12 mouse cellular contexts compared by ENCODE assay signal in genomic region chr4:31830241-31830640, GRCm38 (mm10).
A peak's percentile ranks its signal among the peaks of the same experiment; 100 is the strongest.
DNase-seq lines count a peak whose midpoint lies in the region; ATAC-seq lines count a peak whose summit lies in the region.
"Had no signal": no experiment of that assay in that cellular context is flagged by ENCODE, and none has a peak within 500 bp of the region (broad histone marks: within the 10 kb centered on the region; RNA-seq: fewer than 3 reads in every experiment).

No protein-coding gene starts in this region.

- 23% methylated on average over 11 of the region's 11 CpGs for WGBS in lung, embryonic 16.5 days
- 2% methylated on average over 11 of the region's 11 CpGs for WGBS in forebrain, embryonic 13.5 days
- WGBS in limb, embryonic 13.5 days: 10% methylated on average over 11 of the region's 11 CpGs

- H3K4me1 ChIP-seq in lung, embryonic 16.5 days (replicated peaks; ENCODE audit: control insufficient read depth, insufficient read depth, low read length): peaks cover 4% of the 10 kb centered on the region
- H3K4me1 ChIP-seq in forebrain, embryonic 13.5 days: peaks cover 18% of the 10 kb centered on the region
- peaks cover 35% of the 10 kb centered on the region for H3K4me1 ChIP-seq in limb, embryonic 13.5 days
- H3K4me1 ChIP-seq: intestine, embryonic 15.5 days had no signal

- H3K9ac ChIP-seq in lung, embryonic 16.5 days (ENCODE audit: low read length): no peak overlapping the region
- H3K9ac ChIP-seq in forebrain, embryonic 13.5 days: no peak overlapping the region
- no peak overlapping the region for H3K9ac ChIP-seq in limb, embryonic 13.5 days
- H3K9ac ChIP-seq: heart, embryonic 12.5 days; intestine, embryonic 15.5 days; liver, postnatal 0 days had no signal

- ATAC-seq in lung, embryonic 16.5 days (ENCODE audit: low read depth): peak; percentile 76
- ATAC-seq in forebrain, embryonic 13.5 days: no peak
- no peak for ATAC-seq in limb, embryonic 13.5 days (ENCODE audit: low FRiP score, low read depth)
- ATAC-seq: intestine, embryonic 15.5 days; liver, postnatal 0 days had no signal

- H3K9me3 ChIP-seq in lung, embryonic 16.5 days (ENCODE audit: control insufficient read depth, low read length): no peaks in the 10 kb centered on the region
- no peaks in the 10 kb centered on the region for H3K9me3 ChIP-seq in forebrain, embryonic 13.5 days (replicated peaks)
- no peaks in the 10 kb centered on the region for H3K9me3 ChIP-seq in limb, embryonic 13.5 days
- H3K9me3 ChIP-seq: heart, embryonic 12.5 days; intestine, embryonic 15.5 days had no signal

- H3K36me3 ChIP-seq in lung, embryonic 16.5 days (ENCODE audit: control insufficient read depth, insufficient read depth, low read length): no peaks in the 10 kb centered on the region
- H3K36me3 ChIP-seq in forebrain, embryonic 13.5 days (ENCODE audit: poor library complexity, severe bottlenecking): no peaks in the 10 kb centered on the region
- H3K36me3 ChIP-seq in limb, embryonic 13.5 days: no peaks in the 10 kb centered on the region
- H3K36me3 ChIP-seq: heart, embryonic 12.5 days; intestine, embryonic 15.5 days had no signal

- H3K4me2 ChIP-seq in lung, embryonic 16.5 days (ENCODE audit: low read depth, low read length): 0 out of 2 replicates have a peak overlapping the region, but pooled peaks have one; percentile 9
- 0 out of 2 replicates have a peak overlapping the region, but pooled peaks have one; percentile 3 for H3K4me2 ChIP-seq in forebrain, embryonic 13.5 days
- peak overlapping the region; percentile 46 for H3K4me2 ChIP-seq in limb, embryonic 13.5 days (replicated peaks)
- H3K4me2 ChIP-seq: heart, embryonic 12.5 days; intestine, embryonic 15.5 days had no signal

- intact Hi-C loops in heart, postnatal 10 days (cut with DNase I): no loop called here

- no peak for DNase-seq in lung, postnatal 14 days
- DNase-seq in retina, embryonic 14.5 days (ENCODE audit: low spot score): peak; percentile 65
- DNase-seq in natural killer cell, adult 2 months (ENCODE audit: low spot score in 2 of 2): no peak
- DNase-seq in heart, postnatal 10 days: no peak
- DNase-seq: layer of hippocampus, postnatal 36 days; liver, postnatal 0 days; thymus, adult 18-20 months had no signal

- H3K4me3 ChIP-seq in lung, embryonic 16.5 days (ENCODE audit: low read length): no peak overlapping the region
- H3K4me3 ChIP-seq in forebrain, embryonic 13.5 days: no peak overlapping the region
- 0 out of 2 replicates have a peak overlapping the region, but pooled peaks have one; percentile 7 for H3K4me3 ChIP-seq in limb, embryonic 13.5 days
- H3K4me3 ChIP-seq: heart, embryonic 12.5 days; intestine, embryonic 15.5 days had no signal

- H3K27me3 ChIP-seq in lung, embryonic 16.5 days (ENCODE audit: control insufficient read depth, insufficient read depth, low read depth, low read length): no peaks in the 10 kb centered on the region
- H3K27me3 ChIP-seq in forebrain, embryonic 13.5 days: no peaks in the 10 kb centered on the region
- no peaks in the 10 kb centered on the region for H3K27me3 ChIP-seq in limb, embryonic 13.5 days
- H3K27me3 ChIP-seq: heart, embryonic 12.5 days; intestine, embryonic 15.5 days had no signal

- H3K27ac ChIP-seq in lung, embryonic 16.5 days (ENCODE audit: low read length): peak overlapping the region; percentile 38; the same call in 1 of the 2 replicates
- no peak overlapping the region for H3K27ac ChIP-seq in forebrain, embryonic 13.5 days
- H3K27ac ChIP-seq in limb, embryonic 13.5 days: no peak overlapping the region
- H3K27ac ChIP-seq: intestine, embryonic 15.5 days had no signal
